Mouse (Mus musculus) bone marrow macrophage, adult 2 months (primary cell): ENCODE measurements around the gene Pithd1. TPM values are rescaled to one million over a fixed set of nuclear protein-coding genes. Genes with fewer than 3 reads are reported as not detected.
"Not testable (repeated sequence)": the region's sequence is repeated elsewhere in the genome, so short reads cannot be mapped to it uniquely, and the experiment has no call there.

Experiments used
- H3K27ac ChIP-seq: 2 replicates; pipeline ENCODE4 v1.5.1; 2012; ENCODE audit warnings: low read depth, low read length; ENCODE audit not compliant: insufficient read depth
- H3K4me1 ChIP-seq: 2 replicates; pipeline ENCODE4 v1.6.1; 2012; ENCODE audit warnings: low read length; ENCODE audit not compliant: control insufficient read depth, insufficient read depth
- H3K4me3 ChIP-seq: 2 replicates; pipeline ENCODE4 v1.5.1; 2012; ENCODE audit warnings: mild to moderate bottlenecking, low read length, moderate library complexity; ENCODE audit not compliant: insufficient read depth
- CTCF ChIP-seq: IDR thresholded peaks from 2 replicates; pipeline ENCODE4 v1.5.1; 2012; ENCODE audit warnings: low read depth, mild to moderate bottlenecking, low read length, moderate library complexity
- POLR2A ChIP-seq: IDR thresholded peaks from 2 replicates; pipeline ENCODE4 v1.6.1; 2012; ENCODE audit warnings: mild to moderate bottlenecking, low read depth, low read length, borderline replicate concordance
- polyA plus RNA-seq: library from polyadenylated mRNA; stranded (reverse); fragments of >200 nt; gene quantifications from 2 replicates; pipeline ENCODE4 v1.2.4, GENCODE M21; 2012; ENCODE audit not compliant: missing spikeins, insufficient read depth, insufficient read length

The Pithd1 gene
- polyA plus RNA-seq, 1 experiment = 31.5 TPM

DNA sequence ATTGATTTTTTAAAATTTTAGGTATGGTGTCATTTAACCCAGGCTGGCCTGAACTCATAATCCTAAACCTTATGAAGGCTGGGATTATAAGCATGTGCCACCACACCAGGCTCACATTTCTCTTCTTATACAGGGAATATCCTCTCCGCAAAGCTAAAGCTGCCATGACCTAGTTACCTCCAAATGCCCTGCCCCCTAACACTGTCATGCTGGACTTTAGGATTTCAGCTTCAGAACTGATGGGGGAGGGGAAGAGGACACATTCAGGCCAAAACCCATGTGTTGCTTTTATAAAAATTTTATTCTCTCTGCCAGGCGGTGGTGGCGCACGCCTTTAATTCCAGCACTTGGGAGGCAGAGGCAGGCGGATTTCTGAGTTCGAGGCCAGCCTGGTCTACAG lies 6.9 kb upstream of the Pithd1 start:
- no peaks in the 10 kb centered on the region for H3K4me1 ChIP-seq
- no peak overlapping the region for H3K27ac ChIP-seq

DNA sequence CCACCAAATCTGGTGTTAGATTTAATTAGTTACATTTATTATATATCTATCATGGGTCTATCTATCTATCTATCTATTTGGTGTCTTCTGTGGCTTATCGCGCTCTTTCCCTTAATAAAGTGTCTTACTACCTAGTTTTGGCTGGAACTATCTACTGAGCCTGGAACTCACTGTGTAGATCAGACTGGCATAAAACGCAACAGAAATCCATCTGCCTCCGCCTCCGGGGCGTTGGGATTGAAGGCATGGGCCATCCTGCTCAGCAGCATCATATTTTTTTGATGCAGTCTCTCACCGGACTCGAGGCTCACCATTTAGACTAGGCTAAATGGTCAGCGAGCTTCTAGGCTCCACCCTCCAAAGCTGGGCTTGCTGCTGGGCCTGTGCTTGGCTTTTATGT lies 650 bp upstream of the Pithd1 start:
- peaks cover 15% of the 10 kb centered on the region for H3K4me1 ChIP-seq
- H3K27ac ChIP-seq = 0 out of 2 replicates have a peak overlapping the region, but pooled peaks have one; percentile 54
- H3K4me3 ChIP-seq = peak overlapping the region; percentile 85; the same call in 1 of the 2 replicates
- TF ChIP-seq CTCF (no peak), POLR2A (no peak)

More for the DNA sequence above, 6.9 kb upstream of the Pithd1 start:
- no peak overlapping the region for H3K4me3 ChIP-seq
- no peak for TF ChIP-seq CTCF
- TF ChIP-seq POLR2A = no peak

DNA sequence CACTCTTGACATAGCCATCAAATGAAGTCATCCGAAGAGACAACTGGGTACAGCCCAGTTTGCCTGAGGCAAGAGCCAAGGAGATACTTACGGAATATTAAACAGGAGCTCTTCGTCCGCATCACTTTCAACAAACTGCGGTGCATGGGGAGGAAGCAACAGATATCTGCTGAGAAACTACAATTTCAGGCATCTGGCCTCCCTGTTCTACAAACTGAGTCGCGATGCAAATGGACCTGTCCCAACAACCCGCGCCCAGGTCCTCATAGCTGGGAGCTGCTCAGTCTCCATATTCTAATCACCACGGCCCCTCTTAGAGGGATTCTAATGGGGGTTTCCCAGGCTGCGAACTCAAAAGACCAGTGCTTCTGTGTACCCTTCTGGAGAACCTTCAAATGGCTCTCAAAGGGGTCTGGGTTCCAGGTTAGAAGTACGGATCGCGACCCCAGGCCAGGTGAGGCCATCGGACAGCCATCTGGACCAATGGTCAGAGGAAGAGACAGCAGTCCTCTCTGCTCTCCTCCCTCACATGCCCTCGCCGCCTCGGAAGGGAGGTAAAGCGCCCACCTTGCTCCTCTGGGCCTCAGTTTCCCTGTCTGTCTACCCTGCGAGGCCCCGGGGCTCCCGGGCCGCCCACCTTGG lies 642 bp downstream of the Pithd1 start:
- Histone ChIP-seq H3K27ac (no peak overlapping the region), H3K4me1 (peaks cover 27% of the 10 kb centered on the region), H3K4me3 (peak overlapping the region; percentile 85)
- TF ChIP-seq CTCF = no peak
- no peak for TF ChIP-seq POLR2A

DNA sequence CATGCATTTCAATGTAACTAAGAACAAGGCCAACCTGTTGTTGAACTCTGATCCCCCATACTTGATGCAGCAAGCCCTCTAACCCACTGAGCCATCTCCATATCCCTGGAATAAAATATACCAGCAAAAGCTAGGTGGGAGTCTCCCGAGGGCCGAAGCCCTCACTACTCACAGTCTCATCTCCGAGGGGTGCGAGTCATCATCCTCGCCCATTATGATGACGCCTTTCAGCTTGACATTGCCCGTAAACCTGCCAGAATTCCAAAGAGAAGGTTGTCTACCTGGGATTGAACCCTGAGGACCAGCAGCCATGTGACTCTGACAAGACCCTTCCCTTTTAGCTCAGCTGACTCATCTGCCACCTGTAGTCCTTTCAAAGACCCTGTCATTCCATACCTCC lies 1.3 kb downstream of the Pithd1 start:
- Histone ChIP-seq H3K27ac (no peak overlapping the region), H3K4me1 (peaks cover 29% of the 10 kb centered on the region), H3K4me3 (peak overlapping the region; percentile 85; the same call in 1 of the 2 replicates)
- TF ChIP-seq CTCF (no peak), POLR2A (no peak)

DNA sequence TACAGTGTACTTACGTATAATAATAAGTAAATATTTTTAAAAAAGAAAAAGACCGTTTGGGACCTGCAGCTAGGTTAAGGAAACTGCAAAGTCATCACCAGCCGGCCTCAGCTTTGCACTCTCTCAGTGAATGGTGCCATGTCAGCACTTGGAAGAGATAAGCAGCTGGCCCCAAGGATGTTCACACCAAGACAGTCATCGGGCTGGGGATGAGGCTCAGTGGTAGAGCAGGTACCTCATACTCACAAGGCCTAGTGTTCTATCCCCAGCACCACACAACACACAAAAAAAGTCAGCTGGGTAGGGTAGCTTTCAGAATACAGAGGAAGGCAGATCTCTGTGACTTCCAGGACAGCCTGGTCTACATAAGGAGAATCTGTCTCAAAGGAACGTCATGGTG lies 1.9 kb downstream of the Pithd1 start:
- H3K27ac ChIP-seq = no peak overlapping the region
- TF ChIP-seq CTCF = no peak
- TF ChIP-seq POLR2A = no peak
- no peak overlapping the region for H3K4me3 ChIP-seq
- H3K4me1 ChIP-seq = peaks cover 29% of the 10 kb centered on the region

DNA sequence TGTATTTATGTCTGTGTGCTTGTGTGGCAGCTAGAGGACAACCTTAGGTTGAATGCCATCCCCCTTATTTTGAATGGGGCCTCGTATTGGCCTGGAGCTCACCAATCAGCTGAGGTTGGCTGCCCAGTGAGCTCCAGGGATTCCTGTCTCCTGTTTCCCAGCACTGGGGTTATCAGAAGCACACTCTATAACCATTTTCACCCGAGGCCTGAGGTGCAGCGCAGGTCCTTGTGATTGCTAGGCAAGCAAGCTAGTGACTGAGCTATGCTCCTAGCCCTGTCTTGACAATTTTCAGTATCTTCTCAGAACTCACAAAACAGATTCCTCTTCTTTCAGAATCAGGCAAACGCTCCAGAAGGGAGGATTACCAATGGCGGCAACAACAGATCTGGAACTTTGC lies 2.5 kb downstream of the Pithd1 start:
- Histone ChIP-seq H3K27ac (no peak overlapping the region), H3K4me3 (no peak overlapping the region), H3K4me1 (peaks cover 29% of the 10 kb centered on the region)
- TF ChIP-seq CTCF = no peak
- no peak for TF ChIP-seq POLR2A

DNA sequence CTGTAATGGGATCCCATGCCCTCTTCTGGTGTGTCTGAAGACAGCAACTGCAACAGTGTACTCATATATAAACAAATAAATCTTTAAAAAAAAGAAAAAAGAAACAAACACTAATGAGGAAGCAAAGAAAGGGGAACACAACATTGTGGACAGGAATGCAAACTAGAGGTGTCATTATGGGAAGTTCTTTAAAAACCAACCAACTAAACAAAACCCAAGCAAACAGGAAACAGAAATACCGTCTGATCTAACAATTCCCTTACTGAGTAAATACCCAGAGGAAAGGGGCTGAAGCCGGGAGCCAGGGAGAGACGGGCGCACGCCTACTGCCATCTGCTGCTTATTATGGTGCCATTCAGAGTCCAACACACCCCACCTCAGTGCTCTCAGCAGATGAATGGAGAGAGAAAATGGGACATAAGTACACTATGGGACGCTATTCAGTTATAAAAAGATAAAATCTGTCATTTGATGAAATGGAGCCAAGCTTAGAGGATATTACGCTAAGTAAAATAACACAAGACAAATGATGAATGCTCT lies 5.5 kb downstream of the Pithd1 start:
- Histone ChIP-seq H3K4me1 (peaks cover 26% of the 10 kb centered on the region), H3K27ac (peak overlapping the region; percentile 33), H3K4me3 (no peak overlapping the region)
- TF ChIP-seq POLR2A = no peak
- no peak for TF ChIP-seq CTCF

DNA sequence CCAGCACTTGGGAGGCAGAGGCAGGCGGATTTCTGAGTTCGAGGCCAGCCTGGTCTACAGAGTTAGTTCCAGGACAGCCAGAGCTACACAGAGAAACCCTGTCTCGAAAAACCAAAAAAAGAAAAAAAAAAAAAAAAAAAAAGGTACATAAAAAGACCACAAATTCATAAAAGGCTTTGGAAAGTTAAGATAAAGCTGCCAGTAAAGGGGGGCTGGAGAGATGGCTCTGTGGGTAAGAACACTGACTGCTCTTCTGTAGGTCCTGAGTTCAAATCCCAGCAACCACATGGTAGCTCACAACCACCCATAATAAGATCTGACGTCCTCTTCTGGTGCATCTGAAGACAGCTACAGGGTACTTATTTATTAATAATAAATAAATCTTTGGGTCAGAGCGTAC lies 6.8 kb downstream of the Pithd1 start:
- peaks cover 22% of the 10 kb centered on the region for H3K4me1 ChIP-seq
- H3K27ac ChIP-seq, H3K4me3 ChIP-seq: not testable (repeated sequence)

DNA sequence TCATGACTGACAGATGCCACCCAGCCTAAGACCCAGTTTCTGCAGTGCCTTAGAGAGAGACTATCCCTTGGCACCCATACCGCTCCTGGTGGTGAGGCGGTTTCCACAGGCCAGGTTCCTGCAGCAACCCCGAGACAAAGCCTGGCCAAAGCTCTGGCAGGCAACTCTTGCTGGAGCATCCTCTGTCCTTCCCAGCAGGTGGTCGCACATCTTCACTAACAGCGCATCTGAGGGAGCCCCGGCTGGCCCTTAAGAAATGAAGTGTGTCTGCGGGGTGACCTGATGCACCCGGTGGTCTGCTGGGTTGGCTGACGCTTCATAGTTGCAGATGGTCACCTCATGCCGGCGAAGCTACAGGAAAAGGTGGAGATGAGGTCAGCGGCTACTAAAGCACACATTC lies 10.9 kb downstream of the Pithd1 start:
- Histone ChIP-seq H3K4me3 (no peak overlapping the region), H3K4me1 (peaks cover 26% of the 10 kb centered on the region), H3K27ac (no peak overlapping the region)
- TF ChIP-seq CTCF (no peak), POLR2A (no peak)

DNA sequence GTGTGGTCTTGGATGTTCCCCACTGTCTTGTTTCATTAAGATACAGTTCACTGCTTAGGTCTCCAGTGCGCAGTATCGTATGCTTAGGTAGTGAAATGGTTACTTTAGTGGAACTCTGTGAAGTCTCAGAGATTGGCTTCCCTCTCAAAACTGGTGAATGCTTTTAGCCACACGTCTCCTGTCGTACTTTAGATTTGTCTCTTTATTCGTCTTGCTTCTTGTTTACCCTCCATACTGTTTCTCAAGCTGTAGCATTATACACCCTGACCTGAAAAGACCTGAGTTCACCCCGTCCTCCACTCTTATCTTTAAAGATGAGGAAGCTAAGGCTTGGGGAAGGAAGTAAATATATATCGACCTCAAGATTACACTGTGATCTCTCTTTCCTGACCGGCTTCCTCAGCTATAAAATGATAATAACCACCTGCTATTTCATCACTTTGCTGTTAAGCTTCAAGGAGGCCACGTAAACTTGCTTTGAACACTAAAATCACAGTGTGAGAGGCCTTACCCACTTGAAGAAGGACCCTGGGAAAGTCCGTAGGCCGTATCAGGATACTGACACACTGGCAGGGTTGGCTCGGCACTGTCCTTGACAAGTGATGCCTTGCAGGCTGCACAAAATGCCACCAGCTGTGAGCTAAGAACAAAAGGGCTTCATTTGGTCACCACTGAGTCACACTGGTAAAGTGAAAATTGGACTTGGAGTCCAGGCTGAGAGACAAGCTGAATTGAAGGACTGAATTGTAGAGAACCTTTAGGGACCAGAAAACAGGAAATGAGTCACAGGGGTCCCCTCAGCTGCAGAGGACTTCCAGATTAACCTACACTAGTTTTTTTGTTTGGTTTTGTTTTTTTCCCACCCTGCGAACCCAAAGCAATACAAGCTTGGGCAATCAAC lies 13.9 kb downstream of the Pithd1 start:
- Histone ChIP-seq H3K27ac (peak overlapping the region; percentile 79), H3K4me3 (peak overlapping the region; percentile 92), H3K4me1 (peaks cover 24% of the 10 kb centered on the region)
- TF ChIP-seq CTCF = no peak
- no peak for TF ChIP-seq POLR2A
